Mouse (Mus musculus): Measurements from ENCODE around the gene 3110082I17Rik. TPM values are rescaled to one million over a fixed set of nuclear protein-coding genes. Genes with fewer than 3 reads are reported as not detected.

3110082I17Rik gene
- total and polyA plus RNA-seq, 3 experiments: 41.2 to 100.0 (median 46.9) TPM

DNA sequence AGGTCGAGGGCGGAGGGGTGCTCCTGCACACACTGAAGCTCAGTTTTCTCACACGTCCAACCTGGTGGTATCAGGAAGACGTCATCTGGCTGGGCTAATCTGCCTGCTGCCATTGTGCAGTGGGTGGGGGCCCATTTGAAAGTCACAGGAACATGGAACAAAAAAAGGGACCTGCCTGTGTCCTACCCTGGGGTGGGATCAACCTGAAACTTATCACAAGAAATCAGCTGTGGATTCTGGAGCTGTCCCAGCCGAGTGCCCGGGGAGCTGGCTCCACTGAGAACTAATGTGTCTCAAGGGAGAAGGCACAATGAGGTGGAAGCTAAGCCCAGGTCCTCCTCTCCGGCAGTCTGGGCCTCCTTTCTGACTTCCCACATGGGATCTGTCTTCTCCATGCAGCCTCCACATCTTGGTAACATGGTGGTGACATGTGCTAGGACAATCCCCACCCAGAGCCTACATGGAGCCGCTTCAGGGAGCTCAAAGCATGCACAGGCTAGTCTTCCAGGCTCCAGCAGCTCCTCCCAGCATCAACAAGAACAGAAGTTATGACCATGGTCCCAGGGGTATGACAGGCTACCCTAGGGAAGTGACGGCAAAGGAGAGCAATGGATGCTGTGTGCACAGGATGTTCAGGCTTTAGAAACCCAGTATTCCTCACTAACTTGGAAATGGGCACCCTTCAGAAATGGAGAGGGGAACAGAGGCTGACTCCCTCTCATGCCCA lies 26.3 kb downstream of the 3110082I17Rik start:
- H3K79me2 ChIP-seq (replicated peaks; ENCODE audit: control insufficient read depth, extremely low read depth, insufficient read depth, poor library complexity, severe bottlenecking): no peaks in the 10 kb centered on the region
- peaks cover 0 to 73% of the 10 kb centered on the region in 2 experiments for H3K36me3 ChIP-seq (replicated peaks in 1 of 2; ENCODE audit: control insufficient read depth in 1 of 2, insufficient read depth in 1 of 2, low read length in 1 of 2)
- dilution Hi-C loops (cut with MboI; ENCODE audit: extremely low pct_ligation_motif_present, extremely low pct_unique_long_range_greater_than_20kb, low sequenced_read_pairs): no loop called here
- in situ Hi-C loops (cut with MboI; ENCODE audit: low pct_ligation_motif_present, low pct_unique_long_range_greater_than_20kb, low sequenced_read_pairs): no loop called here
- H3K9me3 ChIP-seq (replicated peaks; ENCODE audit: low read length): no peaks in the 10 kb centered on the region
- no peak overlapping the region for H3K9ac ChIP-seq (ENCODE audit: insufficient read depth, low read depth)
- no peak for DNase-seq (ENCODE audit: extremely low read depth)
- no peak overlapping the region for H3K27ac ChIP-seq (ENCODE audit: insufficient read depth, low read depth)
- TF ChIP-seq SMC3 (IDR thresholded peaks at IDR 0.05; ENCODE audit: low read depth, low read length): no peak
- TF ChIP-seq JUND (conservative IDR thresholded peaks at IDR 0.05; ENCODE audit: low read depth, low read length): no peak
- no peak for TF ChIP-seq TBP (conservative IDR thresholded peaks at IDR 0.05; ENCODE audit: low read depth, low read length)
- no peak for TF ChIP-seq RAD21 (IDR thresholded peaks at IDR 0.05; ENCODE audit: low read depth, low read length)
- TF ChIP-seq POLR2AphosphoS2 (IDR thresholded peaks at IDR 0.05; ENCODE audit: low read depth, low read length): no peak
- no peak for TF ChIP-seq EP300 (IDR thresholded peaks at IDR 0.05; ENCODE audit: low read length)
- no peak for TF ChIP-seq ZC3H11A (IDR thresholded peaks at IDR 0.05; ENCODE audit: low read depth, low read length)
- no peaks in the 10 kb centered on the region for H3K27me3 ChIP-seq (replicated peaks)
- H3K4me1 ChIP-seq (ENCODE audit: control insufficient read depth in 1 of 2, insufficient read depth in 2 of 2): peaks cover 0 to 10% of the 10 kb centered on the region in 2 experiments; a peak in 2 of 4 replicates
- no peak overlapping the region for H3K4me2 ChIP-seq (ENCODE audit: insufficient read depth, low read depth, poor library complexity, severe bottlenecking)
- H3K4me3 ChIP-seq (replicated peaks in 1 of 3; ENCODE audit: low read depth in 2 of 3, low read length in 2 of 3, poor library complexity in 1 of 3): no peak overlapping the region

DNA sequence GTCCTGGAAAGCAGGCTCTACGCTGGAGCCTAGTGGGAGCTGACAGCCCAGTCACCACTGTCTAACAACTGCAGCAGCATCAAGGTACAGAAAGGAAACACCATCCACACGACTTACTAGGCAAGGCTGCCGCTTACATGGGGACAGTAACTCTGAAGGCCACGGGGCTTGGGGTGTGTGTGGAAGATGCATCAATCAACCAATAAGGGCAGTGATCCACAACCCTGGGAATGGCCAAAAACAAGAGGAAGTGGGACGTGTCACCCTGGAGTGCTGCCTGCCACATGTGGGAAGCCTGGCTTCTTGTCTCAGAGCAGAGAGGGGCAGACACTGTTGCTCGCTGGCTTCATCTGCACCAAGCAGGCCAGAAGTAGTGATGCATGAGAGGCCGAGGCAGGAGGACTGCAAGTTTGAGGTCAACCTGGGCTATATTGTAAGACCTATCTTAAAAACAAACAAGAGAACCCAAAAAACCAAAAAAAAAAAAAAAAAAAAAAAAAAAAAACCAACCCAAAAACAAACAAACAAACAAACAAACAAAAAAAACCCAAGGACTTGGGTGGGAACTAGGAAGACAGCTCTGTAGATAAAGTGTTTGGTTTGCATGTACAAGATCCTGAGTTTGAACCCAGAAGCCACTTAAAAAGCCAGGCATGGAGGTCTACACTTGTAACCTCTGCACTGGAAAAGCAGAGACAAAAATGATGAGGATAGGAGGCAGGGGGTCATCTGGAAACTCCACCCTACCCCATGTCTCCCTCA lies 27.4 kb downstream of the 3110082I17Rik start:
- Histone ChIP-seq H3K27me3 (replicated peaks) (no peaks in the 10 kb centered on the region), H3K9me3 (replicated peaks; ENCODE audit: low read length) (no peaks in the 10 kb centered on the region), H3K27ac (ENCODE audit: insufficient read depth, low read depth) (no peak overlapping the region), H3K4me2 (ENCODE audit: insufficient read depth, low read depth, poor library complexity, severe bottlenecking) (no peak overlapping the region), H3K4me1 (ENCODE audit: control insufficient read depth in 1 of 2, insufficient read depth in 2 of 2) (peaks cover 0 to 10% of the 10 kb centered on the region in 2 experiments; a peak in 2 of 4 replicates), H3K79me2 (replicated peaks; ENCODE audit: control insufficient read depth, extremely low read depth, insufficient read depth, poor library complexity, severe bottlenecking) (no peaks in the 10 kb centered on the region), H3K9ac (ENCODE audit: insufficient read depth, low read depth) (no peak overlapping the region), H3K36me3 (replicated peaks in 1 of 2; ENCODE audit: control insufficient read depth in 1 of 2, insufficient read depth in 1 of 2, low read length in 1 of 2) (peaks cover 0 to 73% of the 10 kb centered on the region in 2 experiments), H3K4me3 (replicated peaks in 1 of 3; ENCODE audit: low read depth in 2 of 3, low read length in 2 of 3, poor library complexity in 1 of 3) (no peak overlapping the region)
- DNase-seq (ENCODE audit: extremely low read depth): no peak
- no peak for TF ChIP-seq ZNF384 (IDR thresholded peaks at IDR 0.05; ENCODE audit: low read depth, low read length)
- TF ChIP-seq HCFC1 (IDR thresholded peaks at IDR 0.05; ENCODE audit: low read depth, low read length): no peak
- no peak for TF ChIP-seq NRF1 (IDR thresholded peaks at IDR 0.05; ENCODE audit: low read depth, low read length)
- no peak for TF ChIP-seq NELFE (IDR thresholded peaks at IDR 0.05; ENCODE audit: low read depth, low read length)
- no peak for TF ChIP-seq TCF12 (IDR thresholded peaks at IDR 0.05; ENCODE audit: low read depth, low read length)
- dilution Hi-C loops (cut with MboI; ENCODE audit: extremely low pct_ligation_motif_present, extremely low pct_unique_long_range_greater_than_20kb, low sequenced_read_pairs): no loop called here
- in situ Hi-C loops (cut with MboI; ENCODE audit: low pct_ligation_motif_present, low pct_unique_long_range_greater_than_20kb, low sequenced_read_pairs): no loop called here

All from CH12.LX (cell line).